Mouse (Mus musculus): Measurements from ENCODE around the gene Nipal4.
"Not testable (repeated sequence)": the region's sequence is repeated elsewhere in the genome, so short reads cannot be mapped to it uniquely, and the experiment has no call there.

Nipal4 gene

DNA sequence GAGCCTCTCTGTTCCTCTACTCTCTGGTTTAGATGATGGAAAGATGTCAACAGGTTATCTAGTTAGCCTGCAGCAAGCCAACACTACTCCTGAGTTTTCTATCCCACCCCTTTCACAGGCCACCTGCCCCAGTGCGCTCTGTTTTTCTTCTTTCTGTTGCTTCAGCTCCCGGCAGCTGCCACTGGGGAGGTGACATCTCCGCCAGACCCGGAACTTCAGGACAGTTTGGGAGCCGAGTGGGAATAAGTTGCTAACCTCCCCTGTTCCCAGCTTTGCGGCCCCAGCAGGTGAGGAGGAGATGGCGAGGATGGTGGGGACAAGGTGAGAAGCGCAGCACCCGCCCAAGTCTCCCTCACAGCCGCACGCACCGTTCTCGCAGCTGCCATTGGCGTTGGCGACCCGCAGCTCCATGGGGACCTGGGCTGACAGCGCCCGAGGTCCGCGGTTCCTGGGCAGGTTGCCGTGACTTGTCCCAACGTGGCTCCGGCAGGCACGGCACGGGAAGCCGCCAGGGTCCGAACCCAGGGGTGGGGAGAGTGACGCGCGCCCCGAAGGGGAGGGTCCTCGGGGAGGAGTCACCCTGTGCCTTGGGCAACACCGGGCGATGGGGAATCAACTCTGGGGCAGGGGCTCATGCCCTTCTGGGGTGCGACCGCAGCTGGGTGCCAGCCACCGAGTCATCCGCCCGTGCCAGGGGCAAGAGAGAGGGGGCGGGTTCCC is at the start of gene Nipal4:
Nipal4 (minus strand) TSS at position 643 of the 720 bp plus-strand sequence.
- DNase-seq (ENCODE audit: low spot score): no peak

DNA sequence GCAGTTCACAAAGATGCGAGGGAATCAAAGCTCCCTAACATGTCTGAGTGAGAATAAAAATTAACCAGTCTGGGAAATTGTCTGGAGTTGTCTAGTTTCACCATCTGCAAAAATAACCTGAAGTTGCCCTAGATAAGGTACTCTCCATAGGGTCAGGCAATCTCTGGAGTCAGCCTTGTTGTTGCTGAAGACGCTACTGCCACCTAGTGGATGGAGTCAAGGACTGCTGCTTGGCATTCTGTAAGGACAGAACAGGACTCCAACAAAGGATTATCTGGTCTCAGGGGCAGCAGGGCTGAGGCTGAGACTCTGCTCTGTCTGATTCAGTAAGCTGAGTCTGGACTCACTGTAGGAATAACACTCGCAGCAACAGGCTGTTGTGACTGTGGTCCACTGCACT is 49.0 kb upstream of the Nipal4 start:
- peak; percentile 73 for DNase-seq (ENCODE audit: low spot score)

DNA sequence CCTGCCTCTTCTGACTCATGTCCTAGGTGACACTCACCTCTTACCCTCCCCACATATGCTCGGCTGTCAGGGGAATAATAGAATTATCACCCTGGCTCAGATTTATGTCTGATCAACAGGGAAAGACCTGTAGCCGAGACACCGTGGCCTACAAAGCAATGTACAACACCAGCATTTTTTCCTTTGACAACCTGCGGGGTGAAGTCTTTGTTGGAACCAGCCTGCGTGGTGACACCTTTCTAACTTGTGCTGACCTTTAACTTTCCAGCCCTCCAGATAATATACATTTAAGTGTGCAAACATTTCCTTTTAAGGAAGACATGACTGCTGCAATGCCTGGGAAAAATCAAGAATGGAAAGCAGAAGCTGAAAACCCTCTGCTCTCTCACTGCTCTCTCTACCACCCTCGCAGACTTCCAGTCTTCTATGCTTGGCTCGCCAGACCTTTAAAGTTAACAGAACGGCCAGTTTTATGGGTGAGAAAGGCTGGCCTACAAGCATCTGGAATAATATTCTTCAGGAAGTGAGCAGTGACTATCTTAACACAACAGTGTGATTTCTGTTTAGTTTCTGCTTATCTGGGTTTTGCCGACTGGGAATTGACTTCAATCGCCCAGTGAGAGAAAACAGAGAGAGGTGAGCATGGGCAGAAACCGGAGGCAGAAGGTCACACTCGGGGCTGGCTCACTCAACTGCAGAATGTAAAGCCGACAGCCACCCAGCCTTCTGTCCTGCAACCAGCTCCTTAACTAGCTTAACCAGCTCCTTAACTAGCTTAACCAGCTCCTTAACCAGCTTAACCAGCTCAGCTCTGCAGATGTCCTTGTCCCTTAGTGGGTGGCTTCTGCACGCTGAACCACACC is 48.3 kb upstream of the Nipal4 start:
- DNase-seq (ENCODE audit: low spot score): no peak

DNA sequence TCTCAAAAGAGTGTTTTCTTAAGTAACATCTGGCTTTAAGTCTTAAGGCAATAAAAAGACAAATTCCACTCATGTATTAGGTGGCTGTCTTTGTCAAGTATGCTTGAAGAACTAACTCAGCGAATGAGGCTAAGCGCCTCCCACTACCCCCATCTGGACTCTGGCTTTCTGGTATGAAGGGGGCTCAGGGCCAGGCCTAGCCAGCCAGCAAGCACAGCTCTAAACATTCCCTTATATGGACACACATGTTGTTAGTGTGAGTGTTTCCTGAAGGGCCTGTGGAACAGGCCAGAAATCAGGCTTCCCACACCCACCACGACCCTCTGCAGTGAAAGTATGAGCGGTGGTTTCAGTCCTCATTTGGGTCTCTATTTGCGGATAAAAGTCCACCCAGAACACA is 47.5 kb upstream of the Nipal4 start:
- DNase-seq (ENCODE audit: low spot score): no peak

DNA sequence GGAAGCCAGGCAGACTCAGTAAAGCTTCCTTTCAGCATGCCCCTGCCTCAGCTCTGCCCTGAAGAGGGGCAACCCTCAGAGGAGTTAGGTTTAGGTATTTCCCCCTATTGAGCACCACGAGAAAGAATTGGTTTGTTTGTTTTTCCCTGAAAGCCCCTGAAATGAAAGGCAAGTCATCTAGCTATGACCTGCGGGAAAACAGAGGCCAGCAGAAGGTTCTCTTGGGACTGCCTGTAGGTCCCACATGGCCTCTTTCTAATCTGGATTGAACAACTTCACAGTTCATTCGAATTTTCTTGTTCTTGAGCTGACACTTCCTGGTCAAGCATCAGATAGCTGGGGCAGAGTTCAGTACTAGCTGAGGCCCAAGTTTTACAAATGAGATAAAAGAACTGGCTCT is 45.5 kb upstream of the Nipal4 start:
- DNase-seq (ENCODE audit: low spot score): no peak

DNA sequence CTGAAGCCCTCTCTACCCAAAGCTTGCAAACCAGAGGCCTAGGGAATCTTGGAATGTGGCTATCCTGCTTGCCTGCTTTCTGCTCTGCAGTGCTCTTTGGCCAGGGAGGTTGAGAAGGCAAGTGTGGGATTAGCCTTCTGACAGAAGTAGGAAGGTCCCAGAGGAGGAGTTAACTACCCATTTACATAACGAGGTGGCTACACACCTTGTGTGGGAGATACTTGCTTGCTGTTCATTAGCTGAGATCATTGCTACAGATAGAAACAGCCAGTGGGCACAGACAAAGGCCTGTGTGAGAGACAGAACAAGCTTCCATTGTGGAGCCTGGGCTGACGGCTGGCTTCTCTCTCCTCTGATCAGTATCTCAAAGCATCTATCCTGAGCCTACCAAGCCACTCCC is 43.6 kb upstream of the Nipal4 start:
- no peak for DNase-seq (ENCODE audit: low spot score)

DNA sequence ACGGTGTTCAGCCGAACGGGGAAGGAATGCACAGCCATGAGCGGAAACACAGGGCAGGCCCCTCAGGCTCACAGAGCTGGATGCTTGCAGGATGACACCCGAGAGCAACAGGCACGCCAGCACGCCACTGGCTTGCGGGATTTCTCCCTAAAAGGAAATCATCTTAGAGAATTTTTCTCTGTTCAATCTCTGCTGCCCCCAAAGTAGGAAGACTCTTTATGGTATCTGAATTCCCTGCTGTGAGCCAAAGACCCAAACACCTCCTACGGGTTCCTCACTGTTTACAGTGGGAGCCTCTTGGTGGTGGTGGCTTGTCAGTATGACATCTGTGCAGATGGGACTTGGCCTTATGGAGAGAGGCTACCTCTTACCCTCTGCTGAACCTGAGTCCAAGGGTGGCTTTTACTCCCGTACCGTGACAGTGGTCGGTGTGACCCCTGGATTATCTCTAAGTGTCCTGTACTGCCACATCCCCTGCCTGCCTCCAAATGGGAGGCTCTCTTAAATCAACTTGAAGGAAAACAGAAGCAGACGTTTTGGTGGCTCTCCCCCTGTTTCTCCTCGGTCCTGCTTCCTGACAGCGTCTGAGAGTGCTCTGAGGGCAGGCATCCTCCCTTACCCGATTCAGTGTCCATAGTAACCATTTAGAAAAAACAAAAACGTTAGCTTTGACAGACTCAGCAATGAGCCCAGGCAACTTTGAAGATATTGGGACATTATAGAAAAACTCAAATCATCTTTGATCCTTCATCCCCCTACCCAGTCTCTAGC is 39.5 kb upstream of the Nipal4 start:
- no peak for DNase-seq (ENCODE audit: low spot score)

DNA sequence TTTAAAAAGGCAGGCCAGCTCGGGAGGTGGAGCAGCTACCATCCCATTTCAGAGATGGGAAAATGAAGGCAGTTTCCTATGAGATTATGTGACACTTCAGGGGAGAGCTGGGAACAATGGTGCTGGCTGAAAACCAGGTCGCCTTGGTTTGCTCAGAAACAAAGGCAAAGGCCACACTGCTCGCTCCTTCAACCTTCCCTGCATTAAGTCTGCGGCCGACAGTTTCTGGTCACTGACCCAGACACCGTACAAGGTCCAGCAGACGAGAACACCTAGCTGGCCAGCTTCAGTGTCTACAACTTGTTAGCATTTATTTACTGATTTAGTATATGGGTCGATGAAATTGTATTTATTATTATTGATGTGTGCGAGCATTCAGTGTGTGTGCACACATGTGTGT is 38.5 kb upstream of the Nipal4 start:
- no peak for DNase-seq (ENCODE audit: low spot score)

DNA sequence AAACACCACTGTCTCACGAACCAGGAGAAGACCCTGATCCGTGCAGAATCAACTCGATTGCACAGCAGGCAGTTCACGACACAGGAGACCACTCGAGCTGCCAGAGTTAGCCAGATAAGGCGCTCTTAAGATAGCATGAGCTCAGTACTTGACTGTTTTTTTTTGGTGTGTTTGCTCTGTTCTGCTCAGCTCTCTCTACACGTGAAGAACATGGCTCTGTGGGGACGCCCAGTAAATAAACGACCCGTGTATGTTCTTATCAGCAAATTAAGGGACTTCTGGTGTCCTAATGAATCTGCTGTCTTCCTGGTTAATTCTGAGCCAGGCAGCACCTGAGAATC is 36.2 kb upstream of the Nipal4 start:
- DNase-seq (ENCODE audit: low spot score): no peak

DNA sequence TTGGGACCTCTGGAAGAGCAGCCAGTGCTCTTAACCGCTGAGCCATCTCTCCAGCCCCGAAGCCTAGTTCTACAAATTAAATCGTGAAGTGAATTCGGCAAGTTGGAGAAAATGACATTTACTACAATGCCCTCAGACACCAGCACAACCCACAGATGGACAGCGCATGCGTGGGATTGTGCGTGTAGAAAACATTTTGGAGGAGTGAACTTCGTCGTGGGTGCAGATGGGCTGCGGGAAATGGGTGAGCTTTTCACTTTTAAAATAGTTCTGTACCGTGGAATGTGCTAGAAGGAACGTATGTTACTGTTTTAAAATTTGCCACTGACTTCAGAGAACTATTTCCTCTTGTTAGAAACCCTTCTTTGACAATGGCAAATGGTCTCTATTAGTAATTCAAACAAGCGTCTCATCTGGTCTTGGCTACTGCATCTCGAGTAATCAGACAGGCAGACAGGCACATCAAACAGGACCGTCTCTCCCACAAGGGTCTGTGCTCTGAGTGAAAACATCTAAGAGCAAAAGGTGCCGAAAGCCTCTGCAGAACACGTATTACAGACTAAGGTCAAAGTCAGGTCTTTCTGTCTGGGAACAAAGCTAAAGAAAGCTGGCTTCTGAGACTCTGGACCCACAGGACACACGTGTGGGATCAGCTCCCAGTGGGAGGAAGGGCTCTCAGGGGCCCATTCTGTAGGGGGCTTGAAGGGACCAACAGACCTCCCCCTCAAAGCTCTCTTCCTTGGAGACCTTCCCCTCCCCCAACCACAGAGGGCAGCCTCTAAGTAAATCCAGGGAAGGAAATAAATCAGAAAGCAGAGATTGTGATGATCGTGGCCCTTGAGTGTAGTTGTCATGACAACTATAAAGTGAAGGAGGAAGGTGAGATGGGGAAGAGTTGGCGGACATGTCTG is 35.6 kb upstream of the Nipal4 start:
- no peak for DNase-seq (ENCODE audit: low spot score)

DNA sequence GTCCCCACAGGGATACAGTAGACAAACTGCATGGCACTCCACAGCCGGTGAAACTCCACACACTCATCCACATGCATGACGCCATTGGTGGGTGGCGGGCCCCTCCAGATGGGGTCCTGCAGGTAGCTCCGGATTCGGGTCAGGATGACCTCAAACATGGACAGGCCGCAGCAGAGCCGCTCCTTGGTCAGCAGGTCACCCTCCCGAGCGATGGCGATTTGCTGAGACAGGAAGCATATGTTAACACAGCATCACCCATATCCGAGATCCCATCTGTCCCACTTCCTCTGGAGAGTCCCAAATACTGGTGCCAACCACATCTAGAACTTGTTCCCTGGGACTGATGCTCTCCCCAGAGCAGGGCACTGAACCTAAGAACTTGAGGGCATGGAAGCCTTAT is 34.4 kb upstream of the Nipal4 start:
- DNase-seq (ENCODE audit: low spot score): no peak

DNA sequence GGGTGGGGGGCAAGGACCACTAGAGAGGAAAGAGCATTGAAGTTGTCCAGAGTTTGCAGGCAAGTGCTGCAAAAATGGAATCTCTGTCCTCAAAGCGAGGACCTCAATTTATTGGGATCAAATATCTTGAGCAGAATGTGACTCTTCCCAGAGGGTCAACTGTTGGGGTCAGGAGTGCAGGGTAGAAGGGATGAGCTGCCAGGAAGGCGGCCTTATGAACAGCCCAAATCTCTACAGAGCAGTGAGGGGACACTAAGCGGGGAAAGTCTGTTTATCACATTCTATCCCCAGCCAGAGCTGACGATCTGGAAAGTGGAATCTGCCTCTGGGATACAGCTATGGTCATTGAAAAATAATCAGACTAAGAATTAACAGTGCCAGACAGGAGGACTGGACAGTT is 27.9 kb upstream of the Nipal4 start:
- no peak for DNase-seq (ENCODE audit: low spot score)

DNA sequence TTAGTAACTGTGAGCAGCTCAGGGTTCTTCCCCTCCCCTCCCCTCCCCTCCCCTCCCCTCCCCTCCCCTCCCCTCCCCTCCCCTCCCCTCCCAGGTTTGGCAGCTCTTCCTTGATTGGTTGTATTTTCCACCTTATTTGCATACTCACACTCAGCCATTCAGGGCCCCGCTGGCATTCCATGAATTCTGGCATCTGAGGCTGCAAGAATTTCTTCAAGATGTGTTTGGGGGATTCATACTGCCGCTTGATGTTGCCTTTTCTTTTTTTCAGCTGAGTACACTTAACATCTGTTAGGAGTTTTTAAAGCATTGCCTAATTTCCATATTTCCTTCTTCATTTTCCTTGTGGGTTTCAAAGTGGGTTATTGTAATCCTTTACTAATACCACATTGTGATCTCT is 22.0 kb upstream of the Nipal4 start:
- DNase-seq (ENCODE audit: low spot score): no peak

DNA sequence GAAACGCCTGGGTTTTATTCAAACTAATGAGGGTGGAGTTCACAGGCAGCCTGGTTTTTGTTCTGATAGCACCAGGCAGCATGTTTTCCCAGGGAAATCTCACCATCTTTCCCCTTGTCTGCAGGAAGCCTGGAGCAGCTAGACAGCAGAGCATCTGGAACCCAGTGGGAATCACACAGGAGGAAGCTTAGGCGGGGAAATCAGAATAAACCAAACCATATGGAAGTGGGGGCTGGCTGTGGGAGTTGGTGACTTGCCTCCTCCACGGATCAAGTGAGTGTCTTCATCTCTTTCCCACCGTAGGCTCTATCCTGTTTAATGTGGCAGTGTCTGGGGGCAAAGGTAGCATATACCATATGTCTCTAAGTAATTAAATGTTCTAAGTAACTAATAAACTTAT is 19.2 kb upstream of the Nipal4 start:
- no peak for DNase-seq (ENCODE audit: low spot score)

DNA sequence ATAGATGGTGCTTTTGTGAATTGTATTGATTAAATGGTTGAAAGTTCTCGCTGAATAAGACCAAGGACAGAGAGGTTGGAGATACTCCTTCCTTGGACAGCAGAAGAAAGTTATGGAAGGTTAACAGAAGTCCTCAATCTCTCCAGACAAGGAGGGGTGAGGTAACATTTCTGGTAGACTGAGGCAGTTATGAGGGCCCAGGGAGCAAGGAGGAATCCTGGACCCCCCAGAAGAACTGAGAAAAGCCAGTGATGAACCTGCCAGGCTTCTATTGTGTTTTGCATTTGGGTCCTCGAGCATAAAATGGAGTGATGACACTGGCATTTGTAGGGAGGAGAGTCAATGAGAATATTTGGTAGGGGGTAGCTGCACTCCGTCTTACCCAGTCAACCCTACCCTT is 18.6 kb upstream of the Nipal4 start:
- DNase-seq (ENCODE audit: low spot score): no peak

DNA sequence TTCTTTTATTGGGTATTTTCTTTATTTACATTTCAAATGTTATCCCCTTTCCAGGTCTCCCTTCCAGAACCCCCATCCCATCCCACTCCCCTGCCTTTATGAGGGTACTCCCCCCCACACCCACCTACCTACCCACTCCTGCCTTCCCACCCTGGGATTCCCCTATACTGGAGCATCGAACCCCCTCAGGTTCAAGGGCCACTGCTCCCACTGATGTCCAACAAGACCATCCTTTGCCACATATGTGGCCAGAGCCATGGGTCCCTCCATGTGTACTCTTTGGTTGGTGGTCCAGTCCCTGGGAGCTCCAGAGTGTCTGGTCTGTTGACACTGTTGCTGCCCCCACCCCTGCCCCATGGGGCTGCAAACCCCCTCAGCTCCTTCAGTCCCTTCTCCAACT is 15.7 kb upstream of the Nipal4 start:
- DNase-seq (ENCODE audit: low spot score): not testable (repeated sequence)

DNA sequence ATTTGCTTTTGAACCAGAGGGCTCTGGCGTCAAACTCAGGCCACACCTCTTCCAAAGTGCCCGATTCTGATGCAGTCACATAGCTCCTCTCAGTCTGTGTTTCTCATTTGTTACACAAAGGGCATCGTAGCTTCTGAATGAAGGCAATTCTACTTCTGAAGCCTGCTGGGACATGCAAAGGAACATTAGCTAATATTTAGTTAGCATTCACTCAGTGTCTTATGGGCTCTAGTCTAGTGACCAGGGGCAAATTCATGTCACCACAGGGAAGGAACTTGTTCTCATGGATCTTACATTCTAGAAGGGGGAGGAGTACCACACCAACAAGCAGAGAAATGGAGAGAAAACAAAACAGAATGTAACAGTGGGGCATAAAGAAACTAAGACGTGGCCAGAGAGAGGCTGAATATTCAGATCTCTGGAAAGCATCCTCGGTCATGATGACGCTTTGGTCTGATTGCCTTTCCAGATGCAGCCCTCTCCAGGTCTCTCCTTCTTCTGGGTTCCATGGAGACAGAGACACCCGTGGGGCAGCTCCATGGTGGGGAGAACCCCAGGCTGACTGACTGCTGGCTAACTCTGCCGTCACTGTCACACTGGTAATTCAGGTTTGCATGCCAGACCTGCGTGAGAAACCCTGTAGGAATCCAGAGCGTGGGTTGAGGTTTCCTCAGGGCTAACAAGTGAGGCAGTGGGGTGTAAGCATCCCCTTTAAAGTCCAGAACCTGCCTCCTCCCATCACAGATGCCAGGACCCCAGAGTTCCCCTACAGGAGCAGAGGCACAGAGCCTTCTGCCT is 11.1 kb upstream of the Nipal4 start:
- no peak for DNase-seq (ENCODE audit: low spot score)

DNA sequence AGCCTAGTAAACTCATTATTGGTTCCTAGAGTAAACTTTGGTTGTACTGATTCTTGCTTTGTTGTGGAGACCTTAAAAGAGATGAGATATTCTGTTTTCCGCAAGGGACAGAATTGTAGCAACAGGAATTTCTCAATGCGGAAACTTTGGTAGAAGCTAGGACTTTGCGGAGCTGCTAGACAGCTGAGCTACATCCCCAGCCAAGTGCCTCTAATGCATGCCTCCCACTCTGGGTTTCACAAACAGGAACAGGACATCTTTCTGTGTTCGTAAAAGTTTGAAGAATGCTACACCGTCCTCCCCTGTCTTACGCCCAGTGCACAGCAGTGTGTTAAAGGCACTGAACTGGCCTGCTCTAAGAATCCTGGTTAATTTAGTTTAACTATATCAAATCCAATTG is 9.8 kb upstream of the Nipal4 start:
- DNase-seq (ENCODE audit: low spot score): no peak

DNA sequence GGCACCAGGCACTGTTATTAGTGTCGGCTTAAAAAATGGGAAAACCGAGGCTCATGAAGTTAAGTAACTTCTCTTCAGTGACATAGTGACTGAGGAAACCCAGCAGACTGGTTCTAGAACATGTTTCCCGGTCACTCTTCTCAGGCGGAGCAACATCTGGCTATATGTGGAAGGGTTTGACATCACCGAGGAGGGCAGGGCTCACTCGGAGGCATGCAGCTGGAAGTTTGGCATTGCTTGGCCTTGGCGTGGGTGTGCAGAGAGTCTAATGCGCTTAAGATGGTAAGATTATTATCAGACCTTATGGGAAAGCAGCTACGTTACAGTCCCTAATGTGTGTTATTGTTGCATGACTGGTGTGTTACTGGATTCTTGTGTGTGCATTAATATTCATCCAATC is 5.8 kb upstream of the Nipal4 start:
- no peak for DNase-seq (ENCODE audit: low spot score)

DNA sequence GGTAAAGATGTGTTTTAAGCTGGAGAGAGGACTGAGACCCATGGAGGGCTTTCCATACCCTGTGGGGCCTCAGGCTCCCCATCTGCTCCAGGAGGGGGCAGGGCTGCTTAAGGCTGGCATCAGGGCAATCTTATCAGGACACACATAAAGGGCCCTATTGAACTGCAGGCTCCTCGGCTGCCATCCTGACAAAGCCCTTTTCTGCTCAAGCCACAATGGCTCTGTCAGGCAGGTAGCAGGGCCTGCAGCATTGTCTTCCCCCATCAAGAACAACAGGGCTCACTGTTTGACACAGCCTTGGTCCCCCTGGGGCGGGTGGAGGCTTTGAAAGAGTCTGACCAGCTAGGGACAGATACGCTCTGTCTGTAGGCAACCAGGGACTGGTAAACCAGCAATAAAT is 3.6 kb upstream of the Nipal4 start:
- no peak for DNase-seq (ENCODE audit: low spot score)

DNA sequence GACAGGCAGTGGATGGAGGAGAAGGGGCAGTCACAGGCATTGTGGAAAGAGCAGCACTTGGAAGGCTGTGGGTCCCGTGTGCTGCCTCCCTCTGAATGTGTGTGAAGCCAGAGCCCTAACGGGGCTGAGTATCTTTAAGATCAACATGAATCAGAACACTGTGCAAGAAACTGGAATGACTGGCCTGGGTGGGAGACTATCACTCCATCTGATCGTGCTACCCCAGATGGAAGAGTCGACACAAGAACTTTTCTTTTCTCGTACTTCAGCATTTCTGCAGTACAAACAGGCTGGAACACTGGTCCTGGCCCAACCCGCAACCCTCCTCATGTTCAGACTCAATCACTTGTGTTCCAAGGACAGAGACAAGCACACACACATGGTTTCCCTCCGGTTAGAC is 2.2 kb upstream of the Nipal4 start:
- DNase-seq (ENCODE audit: low spot score): no peak
